Mouse (Mus musculus) gastrocnemius, postnatal 4 days (tissue): ENCODE measurements around the gene Med23. TPM values are rescaled to one million over a fixed set of nuclear protein-coding genes. Genes with fewer than 3 reads are reported as not detected.

Source experiments
- DNase-seq, 2 experiments: peaks; one replicate each; pipeline ENCODE4 v3.0.0; 2021 to 2022; ENCODE audit warnings: low spot score in 2 of 2, mixed read lengths in 2 of 2
- microRNA-seq: library from miRNA; unstranded; fragments of <30 nt; microRNA quantifications from one replicate; pipeline ENCODE4 v1.2.0, GENCODE M21; 2021
- total RNA-seq, 2 experiments: library from RNA; stranded (reverse); gene quantifications; 2 replicates each; pipeline ENCODE4 v1.2.3; 2021

The Med23 gene
- total RNA-seq, 2 experiments from 2014 or later: 19.3 to 20.2 TPM

DNA sequence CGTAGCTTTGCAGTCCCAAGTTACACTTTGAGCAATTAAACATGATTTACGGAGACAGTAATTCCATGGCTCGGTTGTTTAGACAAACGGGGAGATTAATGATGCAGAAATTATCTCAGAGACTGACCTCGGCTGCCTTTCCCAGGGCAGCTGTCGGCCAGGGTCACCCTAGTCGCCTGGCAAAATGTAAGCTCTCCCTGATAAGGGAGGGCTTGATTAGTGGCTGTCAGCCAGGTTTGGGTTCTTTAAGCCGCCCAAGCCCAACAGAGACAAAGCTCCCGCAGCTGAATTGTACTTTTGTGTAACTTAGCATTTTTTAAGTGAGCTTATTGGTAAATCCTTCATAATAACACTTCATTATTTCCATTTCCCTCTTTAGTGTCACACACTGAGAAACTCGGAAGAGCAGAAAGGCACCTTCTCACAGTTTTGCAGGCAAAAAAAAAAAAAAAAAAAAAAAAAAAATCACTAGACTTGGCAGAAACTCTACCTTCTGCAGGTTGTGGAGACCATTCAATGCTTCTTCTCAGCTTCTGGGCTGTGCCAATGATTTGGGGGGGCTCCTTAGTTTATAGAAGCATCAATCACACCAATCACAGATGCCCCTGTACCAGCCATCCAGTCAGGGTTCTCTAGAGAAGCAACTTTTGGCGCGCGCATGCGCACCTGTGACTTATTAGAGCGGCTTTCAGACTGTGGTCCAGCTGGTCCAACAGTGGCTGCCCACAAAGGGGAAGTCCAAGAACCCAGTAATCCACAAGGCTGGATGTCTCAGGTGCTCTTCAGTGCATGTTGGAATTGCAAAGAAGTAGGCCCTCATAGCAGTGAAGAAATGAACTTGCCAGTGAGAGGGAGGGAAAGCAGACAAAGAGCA, 89.5 kb downstream of the Med23 start:
- no peak for DNase-seq

DNA sequence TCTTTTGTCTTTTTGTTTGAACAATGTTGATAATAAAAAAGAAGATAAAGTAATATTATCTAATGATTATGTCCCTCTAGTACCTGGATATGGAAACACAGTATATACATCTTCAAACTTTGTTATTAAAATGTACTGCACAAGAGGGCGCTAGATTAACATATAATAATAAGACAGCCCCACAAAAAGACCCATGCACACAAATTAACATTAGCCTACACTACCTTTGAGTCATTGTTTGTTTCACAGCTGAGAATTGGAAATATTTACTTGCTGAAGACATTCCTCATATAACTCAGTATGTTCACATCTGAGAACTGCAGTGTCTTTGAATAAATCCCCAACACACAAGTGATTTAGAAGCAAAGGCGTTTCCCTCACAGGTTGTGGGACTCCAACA, 91.3 kb downstream of the Med23 start:
- DNase-seq: no peak

DNA sequence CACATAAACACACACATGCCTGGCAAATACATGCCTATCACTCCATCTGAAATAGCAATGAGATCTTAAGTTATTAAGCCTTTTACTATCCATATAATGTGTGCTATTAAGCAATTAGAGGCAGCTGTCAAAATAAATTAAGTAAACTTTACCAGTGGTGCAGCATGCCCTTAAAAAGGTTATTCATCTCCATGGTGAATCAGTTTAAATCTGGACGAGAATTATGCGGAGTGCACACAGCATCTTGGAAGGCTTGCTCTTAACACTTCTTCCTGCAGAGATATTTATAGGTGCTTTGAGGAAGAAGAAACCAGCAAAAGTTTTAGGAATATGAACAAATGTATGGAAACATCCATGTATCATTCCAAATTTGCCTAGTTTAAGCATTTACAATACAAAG, 92.1 kb downstream of the Med23 start:
- no peak for DNase-seq

Small RNAs within 50 kb of the gene (microRNA-seq; reads per million reads assigned to microRNA genes)
- gene Mir6905: not detected

Other genes starting within 250 kb of the Med23 start
- gene Enpp1, start 157.8 kb upstream of the Med23 start, total RNA-seq: 1 to 10 TPM; 8.0 to 9.7 TPM
- 10 to 100 TPM in 1 of 2 experiments, 1 to 10 TPM in 1; 9.8 to 11.0 TPM for gene Enpp3, start 27.2 kb upstream of the Med23 start, total RNA-seq
- 1 to 10 TPM in 1 of 2 experiments, under 1 TPM in 1; 0.25 to 1.1 TPM for gene Arg1, start 57.5 kb downstream of the Med23 start, total RNA-seq